Mouse (Mus musculus) testis, adult 2 months (tissue): ENCODE measurements around the gene Prepl.

Experiments used
- CTCF ChIP-seq: fragments of 200-500 bp; IDR thresholded peaks from 2 replicates; pipeline ENCODE4 v1.5.1; 2012; ENCODE audit warnings: low read depth, mild to moderate bottlenecking, inconsistent platforms, low read length, moderate library complexity; ENCODE audit not compliant: control insufficient read depth, insufficient read depth, insufficient replicate concordance
- POLR2A ChIP-seq: fragments of 200-500 bp; IDR thresholded peaks from 2 replicates; pipeline ENCODE4 v1.6.1; 2012; ENCODE audit warnings: low read depth, mild to moderate bottlenecking, inconsistent platforms, low read length, moderate library complexity; ENCODE audit not compliant: control insufficient read depth

DNA sequence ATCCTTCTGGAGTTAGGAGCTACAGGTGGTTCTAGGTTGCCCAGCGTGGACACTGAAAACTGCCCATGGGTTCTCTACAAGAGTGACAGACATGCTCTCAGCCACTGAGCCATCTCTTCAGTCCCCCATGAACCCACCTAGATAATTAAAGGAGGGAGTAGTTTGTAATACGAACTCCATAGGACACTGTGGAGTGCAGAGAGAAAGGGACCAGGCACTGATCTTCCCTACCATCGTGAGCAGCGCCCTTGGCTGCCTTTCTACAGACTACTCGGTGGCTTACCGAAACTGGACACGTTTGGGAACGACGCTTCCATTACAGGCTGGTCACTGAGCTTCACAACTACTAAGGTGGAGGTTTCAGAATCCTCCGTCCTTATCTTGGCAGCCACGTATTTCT lies 9.3 kb downstream of the Prepl start:
- no peak for TF ChIP-seq CTCF
- TF ChIP-seq POLR2A = no peak
